Mouse (Mus musculus): ENCODE results near the gene Prdm16.

GRCm38 (mm10) chr4:154366836-154367235, 269.8 kb downstream of the Prdm16 start:
- TF ChIP-seq CTCF (IDR thresholded peaks at IDR 0.05; ENCODE audit: borderline replicate concordance, insufficient read depth, low read depth, low read length) = no peak
- TF ChIP-seq POLR2A (IDR thresholded peaks at IDR 0.05; ENCODE audit: borderline replicate concordance, insufficient read depth, low read length) = no peak

Measured in cerebellum, adult 2 months (tissue).